Mouse (Mus musculus) ovary, adult 18-20 months (tissue): ENCODE data around the gene Anxa11.
"Not testable (repeated sequence)": the region's sequence is repeated elsewhere in the genome, so short reads cannot be mapped to it uniquely, and the experiment has no call there.

Experiments
- DNase-seq: peaks from one replicate; pipeline ENCODE4 v3.0.0; 2022; ENCODE audit warnings: low spot score, mixed read lengths

Anxa11 gene

DNA sequence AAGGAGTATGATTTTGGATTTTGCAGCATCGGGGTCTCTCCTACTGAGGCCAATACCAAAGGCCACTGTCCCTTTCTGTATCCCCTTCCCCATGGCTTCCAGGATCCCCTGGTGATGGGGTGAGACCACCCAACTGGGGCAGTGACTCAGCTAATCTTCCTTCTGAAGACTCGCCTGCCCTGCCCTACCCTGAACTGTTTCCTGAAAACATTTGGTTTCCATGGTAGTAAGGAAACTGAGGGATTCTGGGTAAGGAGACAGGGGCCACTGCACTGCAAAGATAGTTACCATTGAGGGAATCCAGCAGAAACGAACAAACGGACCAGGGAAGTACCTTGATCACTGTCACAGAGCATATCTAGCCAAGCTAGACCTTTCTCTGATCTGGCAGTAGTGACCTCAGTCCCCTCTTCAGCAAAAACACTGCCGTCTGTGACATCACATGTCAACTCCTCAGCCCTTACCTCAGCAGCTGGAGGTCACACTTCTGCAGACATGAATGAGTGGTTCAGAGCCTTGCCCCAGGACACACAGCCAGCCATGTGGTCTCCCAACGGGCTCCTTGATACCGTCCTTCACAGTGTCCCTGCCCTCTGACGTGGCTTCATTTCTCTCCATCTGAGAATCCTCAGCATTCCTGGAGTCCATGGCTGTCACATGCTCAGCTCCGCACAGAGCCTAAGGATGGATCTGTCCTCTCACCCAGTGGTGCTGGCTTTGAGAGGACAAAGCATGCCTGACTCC lies 27.4 kb downstream of the Anxa11 start:
- DNase-seq, result no peak

DNA sequence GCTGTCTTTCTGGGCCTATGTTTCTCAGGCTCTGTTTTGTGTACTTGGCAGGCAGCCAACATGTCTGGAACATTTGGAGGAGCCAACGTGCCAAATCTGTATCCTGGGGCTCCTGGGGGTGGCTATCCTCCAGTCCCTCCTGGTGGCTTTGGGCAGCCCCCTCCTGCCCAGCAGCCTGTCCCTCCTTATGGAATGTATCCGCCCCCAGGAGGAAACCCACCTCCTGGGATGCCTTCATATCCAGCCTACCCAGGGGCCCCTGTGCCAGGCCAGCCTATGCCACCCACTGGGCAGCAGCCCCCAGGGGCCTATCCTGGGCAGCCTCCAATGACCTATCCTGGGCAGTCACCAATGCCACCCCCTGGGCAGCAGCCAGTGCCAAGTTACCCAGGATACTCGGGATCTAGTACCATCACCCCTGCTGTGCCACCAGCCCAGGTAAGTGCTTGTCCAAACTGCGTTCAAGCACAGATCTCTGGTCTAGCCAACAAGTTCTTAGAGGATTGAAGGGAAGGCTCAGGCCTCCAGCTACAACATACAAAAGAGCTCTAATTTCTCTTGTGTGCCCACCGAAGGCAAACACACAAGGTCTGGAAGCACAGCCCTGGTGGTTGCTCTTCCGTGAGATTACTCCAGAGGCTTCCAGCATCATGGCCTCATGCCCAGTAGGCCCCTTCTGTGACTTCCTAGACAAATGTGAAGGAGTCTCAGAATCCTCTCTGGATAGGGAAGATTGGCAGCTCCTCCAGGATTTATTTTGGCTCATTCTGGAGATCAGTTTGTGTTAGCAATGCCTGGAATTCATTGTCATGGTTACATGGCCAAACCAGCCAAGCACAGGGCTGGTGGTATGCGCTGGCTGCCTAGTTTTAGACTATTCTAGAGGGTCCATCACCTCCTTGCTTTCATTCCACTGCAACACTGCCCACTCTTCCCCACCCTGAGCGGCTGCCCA lies 30.8 kb downstream of the Anxa11 start:
- DNase-seq, result no peak

GRCm38 (mm10) chr14:25876640-25877039 lies 34.7 kb downstream of the Anxa11 start:
- DNase-seq, result not testable (repeated sequence)

DNA sequence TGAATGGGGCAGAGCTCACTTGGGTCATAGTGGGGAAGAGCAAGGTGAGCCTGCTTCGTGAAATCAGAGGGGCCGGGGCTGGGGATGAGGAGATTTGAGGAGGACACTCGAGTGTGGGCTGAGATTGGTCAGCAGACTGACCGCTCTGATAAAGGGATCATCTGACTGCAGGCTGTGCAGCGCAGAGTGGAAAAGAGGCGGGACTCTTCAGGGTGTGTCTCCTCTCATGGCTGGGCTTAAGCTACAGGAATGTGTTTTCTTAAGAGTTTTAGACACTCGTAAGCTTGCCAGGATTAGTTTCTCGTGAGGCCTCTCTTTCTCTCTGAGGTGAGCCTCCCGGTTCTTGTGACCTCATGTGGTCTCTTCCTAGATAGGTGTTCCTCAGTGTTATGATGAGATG lies 39.8 kb downstream of the Anxa11 start:
- DNase-seq, result not testable (repeated sequence)

GRCm38 (mm10) chr14:25885886-25886285 lies 43.9 kb downstream of the Anxa11 start:
- DNase-seq, result not testable (repeated sequence)

- not testable (repeated sequence) for DNase-seq
These were observed 52.6 kb downstream of the Anxa11 start for GRCm38 (mm10) chr14:25894566-25894965.

- not testable (repeated sequence) for DNase-seq
These were observed 53.7 kb downstream of the Anxa11 start for GRCm38 (mm10) chr14:25895686-25896085.

DNA sequence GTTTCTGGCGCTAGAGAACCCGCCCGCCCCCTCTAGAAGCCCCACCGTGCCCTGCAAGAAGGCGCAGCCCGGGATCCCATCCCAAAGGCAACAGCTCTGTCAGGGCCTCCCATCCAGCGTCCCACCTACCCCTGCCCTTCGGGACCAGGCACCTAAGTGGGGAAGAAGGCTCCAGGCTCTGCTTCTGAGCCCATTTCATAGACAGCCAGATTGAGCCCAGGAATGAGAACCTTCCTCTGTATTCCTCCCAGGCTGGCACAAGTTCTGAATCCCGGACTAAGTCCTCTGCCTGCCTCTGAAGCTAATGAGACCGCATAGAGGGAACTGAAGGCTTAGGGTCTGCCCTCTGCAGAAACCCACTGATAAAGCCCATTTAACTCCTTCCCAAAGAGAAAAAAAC lies 61.0 kb downstream of the Anxa11 start, which contains the start of gene Plac9a:
Gene Plac9a (minus strand): TSS at position 101 of the 400 bp plus-strand sequence.
- not testable (repeated sequence) for DNase-seq

DNA sequence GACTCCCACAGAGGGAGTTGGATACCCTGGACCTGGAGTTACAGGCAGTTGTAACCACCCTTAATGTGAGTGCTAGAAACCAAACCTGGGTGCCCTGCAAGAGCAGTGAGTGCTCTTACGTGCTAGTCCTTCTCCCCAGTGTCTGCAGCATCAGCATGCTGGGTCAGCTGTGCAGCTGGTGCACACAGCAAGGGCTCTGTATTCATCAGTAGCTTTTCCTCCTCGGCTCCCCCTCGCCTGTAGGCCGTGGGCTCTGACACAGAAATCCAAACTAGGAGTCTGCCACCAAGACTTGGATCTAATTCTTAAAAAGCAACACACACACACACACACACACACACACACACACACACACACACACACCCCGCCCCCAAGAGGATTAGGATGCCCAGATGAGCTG lies 63.3 kb downstream of the Anxa11 start:
- DNase-seq, result not testable (repeated sequence)

GRCm38 (mm10) chr14:25907272-25907671 lies 65.3 kb downstream of the Anxa11 start:
- DNase-seq, result not testable (repeated sequence)

GRCm38 (mm10) chr14:25908976-25909375 lies 67.0 kb downstream of the Anxa11 start:
- DNase-seq, result not testable (repeated sequence)

DNA sequence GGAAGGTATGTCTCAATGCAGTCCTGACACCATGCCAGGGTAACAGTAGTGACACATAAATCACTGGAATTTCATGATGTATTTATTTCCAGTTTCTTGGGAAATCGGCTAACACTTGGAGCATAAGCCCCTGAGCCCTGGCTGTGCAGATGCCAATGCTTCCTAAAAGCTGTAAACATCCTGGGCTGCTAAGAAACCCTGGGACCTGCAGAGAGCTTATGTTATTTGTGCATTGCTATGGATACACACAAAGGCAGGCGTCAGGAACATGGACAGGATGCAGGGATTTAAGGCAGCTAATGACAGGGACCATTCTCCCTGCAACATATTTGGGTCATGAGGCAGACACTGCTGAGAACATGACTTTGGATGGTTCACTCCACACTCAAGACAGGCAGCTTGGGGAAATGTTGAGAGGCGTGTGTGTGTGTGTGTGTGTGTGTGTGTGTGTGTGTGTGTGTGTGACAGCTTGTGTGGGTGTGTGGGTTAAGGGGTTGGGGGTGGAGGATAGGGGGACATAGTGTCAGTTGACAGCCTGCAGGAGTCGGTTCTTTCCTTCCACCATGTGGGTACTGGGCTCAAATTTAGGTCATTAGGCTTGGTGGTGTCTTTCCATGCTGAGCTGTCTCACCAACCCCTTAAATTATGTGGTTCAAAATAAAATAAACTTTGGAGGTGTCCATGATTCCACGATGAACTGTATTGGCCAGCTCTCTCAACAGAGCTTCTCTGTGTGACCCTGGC lies 76.6 kb downstream of the Anxa11 start:
- not testable (repeated sequence) for DNase-seq

- not testable (repeated sequence) for DNase-seq
These were observed 85.0 kb downstream of the Anxa11 start for GRCm38 (mm10) chr14:25926814-25927561.

DNA sequence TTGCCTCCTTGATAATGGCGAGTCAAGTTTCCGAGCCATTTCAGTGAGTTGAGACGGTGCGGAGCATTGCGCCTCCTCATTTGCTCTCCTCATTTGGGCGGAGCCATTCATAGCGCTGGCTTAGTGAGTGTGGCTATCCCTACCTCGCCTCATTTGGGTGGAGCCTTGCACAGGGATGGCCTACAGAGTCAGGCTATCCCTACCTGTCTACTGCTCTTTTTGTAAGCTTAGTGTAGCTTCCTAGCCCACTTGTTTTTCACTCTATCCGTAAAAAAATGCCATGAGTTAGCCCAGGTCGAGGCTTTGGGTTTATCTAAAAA lies 85.6 kb downstream of the Anxa11 start, which contains the start of gene Tmem254a:
Gene Tmem254a (minus strand): TSS at position 111 of the 320 bp plus-strand sequence.
- DNase-seq, result not testable (repeated sequence)
